Mouse (Mus musculus): ENCODE measurements around the gene Lamc1. TPM values are rescaled to one million over a fixed set of nuclear protein-coding genes. Genes with fewer than 3 reads are reported as not detected.

Lamc1 gene
- polyA plus RNA-seq, 1 experiment from 2014 or later, result 23.8 TPM

- ATAC-seq (ENCODE audit: low FRiP score, low TSS enrichment) (no peak), DNase-seq (no peak)
- Histone ChIP-seq H3K9ac (replicated peaks; ENCODE audit: low read length) (no peak overlapping the region), H3K4me3 (replicated peaks; ENCODE audit: low read depth, low read length) (no peak overlapping the region), H3K9me3 (ENCODE audit: control insufficient read depth, low read length) (0 out of 2 replicates have a peak, but pooled peaks cover 3% of the 10 kb centered on the region), H3K27ac (replicated peaks; ENCODE audit: low read depth, low read length) (no peak overlapping the region), H3K27me3 (ENCODE audit: control insufficient read depth, insufficient read depth, low read length) (no peaks in the 10 kb centered on the region), H3K4me2 (ENCODE audit: low read length) (no peak overlapping the region), H3K4me1 (ENCODE audit: control insufficient read depth, insufficient read depth, low read length) (no peaks in the 10 kb centered on the region), H3K36me3 (ENCODE audit: control insufficient read depth, insufficient read depth, low read length) (peaks cover 29% of the 10 kb centered on the region)
- WGBS, result 93% methylated on average over 12 of the region's 12 CpGs
Measured at GRCm38 (mm10) chr1:153251590-153252206, 80.9 kb downstream of the Lamc1 start.

- no peak overlapping the region for H3K9ac ChIP-seq (replicated peaks; ENCODE audit: low read length)
- WGBS, result 86% methylated on average over 7 of the region's 7 CpGs
- no peak overlapping the region for H3K27ac ChIP-seq (replicated peaks; ENCODE audit: low read depth, low read length)
- no peak for DNase-seq
- ATAC-seq (ENCODE audit: low FRiP score, low TSS enrichment), result no peak
- no peak overlapping the region for H3K4me3 ChIP-seq (replicated peaks; ENCODE audit: low read depth, low read length)
- no peak overlapping the region for H3K4me2 ChIP-seq (ENCODE audit: low read length)
- H3K4me1 ChIP-seq (ENCODE audit: control insufficient read depth, insufficient read depth, low read length), result no peaks in the 10 kb centered on the region
- no peaks in the 10 kb centered on the region for H3K9me3 ChIP-seq (ENCODE audit: control insufficient read depth, low read length)
- peaks cover 63% of the 10 kb centered on the region for H3K36me3 ChIP-seq (ENCODE audit: control insufficient read depth, insufficient read depth, low read length)
- H3K27me3 ChIP-seq (ENCODE audit: control insufficient read depth, insufficient read depth, low read length), result no peaks in the 10 kb centered on the region
Measured at GRCm38 (mm10) chr1:153241346-153241745, 91.2 kb downstream of the Lamc1 start.

GRCm38 (mm10) chr1:153235576-153235975, 97.0 kb downstream of the Lamc1 start:
- Histone ChIP-seq H3K27ac (replicated peaks; ENCODE audit: low read depth, low read length) (no peak overlapping the region), H3K36me3 (ENCODE audit: control insufficient read depth, insufficient read depth, low read length) (peaks cover 48% of the 10 kb centered on the region), H3K27me3 (ENCODE audit: control insufficient read depth, insufficient read depth, low read length) (no peaks in the 10 kb centered on the region), H3K4me3 (replicated peaks; ENCODE audit: low read depth, low read length) (no peak overlapping the region), H3K9me3 (ENCODE audit: control insufficient read depth, low read length) (no peaks in the 10 kb centered on the region), H3K4me1 (ENCODE audit: control insufficient read depth, insufficient read depth, low read length) (no peaks in the 10 kb centered on the region), H3K4me2 (ENCODE audit: low read length) (no peak overlapping the region), H3K9ac (replicated peaks; ENCODE audit: low read length) (no peak overlapping the region)
- ATAC-seq (ENCODE audit: low FRiP score, low TSS enrichment) (no peak), DNase-seq (no peak)
- WGBS, result 86% methylated on average over 4 of the region's 4 CpGs

GRCm38 (mm10) chr1:153231681-153232080, 100.9 kb downstream of the Lamc1 start:
- ATAC-seq (ENCODE audit: low FRiP score, low TSS enrichment), result no peak
- no peak overlapping the region for H3K4me3 ChIP-seq (replicated peaks; ENCODE audit: low read depth, low read length)
- H3K36me3 ChIP-seq (ENCODE audit: control insufficient read depth, insufficient read depth, low read length), result peaks cover 56% of the 10 kb centered on the region
- H3K27ac ChIP-seq (replicated peaks; ENCODE audit: low read depth, low read length), result no peak overlapping the region
- no peaks in the 10 kb centered on the region for H3K27me3 ChIP-seq (ENCODE audit: control insufficient read depth, insufficient read depth, low read length)
- H3K4me1 ChIP-seq (ENCODE audit: control insufficient read depth, insufficient read depth, low read length), result no peaks in the 10 kb centered on the region
- no peaks in the 10 kb centered on the region for H3K9me3 ChIP-seq (ENCODE audit: control insufficient read depth, low read length)
- H3K9ac ChIP-seq (replicated peaks; ENCODE audit: low read length), result no peak overlapping the region
- H3K4me2 ChIP-seq (ENCODE audit: low read length), result no peak overlapping the region
- 95% methylated on average over 9 of the region's 9 CpGs for WGBS
- no peak for DNase-seq

- H3K27ac ChIP-seq (replicated peaks; ENCODE audit: low read depth, low read length), result no peak overlapping the region
- DNase-seq (no peak), ATAC-seq (ENCODE audit: low FRiP score, low TSS enrichment) (no peak)
- no peaks in the 10 kb centered on the region for H3K4me1 ChIP-seq (ENCODE audit: control insufficient read depth, insufficient read depth, low read length)
- no peak overlapping the region for H3K4me3 ChIP-seq (replicated peaks; ENCODE audit: low read depth, low read length)
- no peak overlapping the region for H3K9ac ChIP-seq (replicated peaks; ENCODE audit: low read length)
- H3K27me3 ChIP-seq (ENCODE audit: control insufficient read depth, insufficient read depth, low read length), result no peaks in the 10 kb centered on the region
- H3K9me3 ChIP-seq (ENCODE audit: control insufficient read depth, low read length), result no peaks in the 10 kb centered on the region
- 80% methylated on average over 4 of the region's 4 CpGs for WGBS
- H3K36me3 ChIP-seq (ENCODE audit: control insufficient read depth, insufficient read depth, low read length), result peaks cover 71% of the 10 kb centered on the region
- no peak overlapping the region for H3K4me2 ChIP-seq (ENCODE audit: low read length)
Measured at GRCm38 (mm10) chr1:153227916-153228315, 104.7 kb downstream of the Lamc1 start.

- ATAC-seq (ENCODE audit: low FRiP score, low TSS enrichment) (no peak), DNase-seq (no peak)
- Histone ChIP-seq H3K4me2 (ENCODE audit: low read length) (no peak overlapping the region), H3K27ac (replicated peaks; ENCODE audit: low read depth, low read length) (no peak overlapping the region), H3K9me3 (ENCODE audit: control insufficient read depth, low read length) (no peaks in the 10 kb centered on the region), H3K4me1 (ENCODE audit: control insufficient read depth, insufficient read depth, low read length) (no peaks in the 10 kb centered on the region), H3K9ac (replicated peaks; ENCODE audit: low read length) (no peak overlapping the region), H3K4me3 (replicated peaks; ENCODE audit: low read depth, low read length) (no peak overlapping the region), H3K27me3 (ENCODE audit: control insufficient read depth, insufficient read depth, low read length) (no peaks in the 10 kb centered on the region), H3K36me3 (ENCODE audit: control insufficient read depth, insufficient read depth, low read length) (peaks cover 64% of the 10 kb centered on the region)
- 88% methylated on average over 8 of the region's 8 CpGs for WGBS
Measured at GRCm38 (mm10) chr1:153227096-153227495, 105.5 kb downstream of the Lamc1 start.

GRCm38 (mm10) chr1:153225786-153226725, 106.5 kb downstream of the Lamc1 start:
- ATAC-seq (ENCODE audit: low FRiP score, low TSS enrichment) (no peak), DNase-seq (no peak)
- 93% methylated on average over 21 of the region's 21 CpGs for WGBS
- no peaks in the 10 kb centered on the region for H3K27me3 ChIP-seq (ENCODE audit: control insufficient read depth, insufficient read depth, low read length)
- H3K9ac ChIP-seq (replicated peaks; ENCODE audit: low read length), result no peak overlapping the region
- no peak overlapping the region for H3K27ac ChIP-seq (replicated peaks; ENCODE audit: low read depth, low read length)
- no peak overlapping the region for H3K4me3 ChIP-seq (replicated peaks; ENCODE audit: low read depth, low read length)
- H3K36me3 ChIP-seq (ENCODE audit: control insufficient read depth, insufficient read depth, low read length), result peaks cover 62% of the 10 kb centered on the region
- no peaks in the 10 kb centered on the region for H3K4me1 ChIP-seq (ENCODE audit: control insufficient read depth, insufficient read depth, low read length)
- H3K4me2 ChIP-seq (ENCODE audit: low read length), result no peak overlapping the region
- no peaks in the 10 kb centered on the region for H3K9me3 ChIP-seq (ENCODE audit: control insufficient read depth, low read length)

GRCm38 (mm10) chr1:153224331-153224730, 108.3 kb downstream of the Lamc1 start:
- H3K9ac ChIP-seq (replicated peaks; ENCODE audit: low read length), result no peak overlapping the region
- ATAC-seq (ENCODE audit: low FRiP score, low TSS enrichment) (no peak), DNase-seq (peak; percentile 10)
- WGBS, result 86% methylated on average over 5 of the region's 5 CpGs
- no peak overlapping the region for H3K27ac ChIP-seq (replicated peaks; ENCODE audit: low read depth, low read length)
- H3K4me3 ChIP-seq (replicated peaks; ENCODE audit: low read depth, low read length), result no peak overlapping the region
- H3K9me3 ChIP-seq (ENCODE audit: control insufficient read depth, low read length), result no peaks in the 10 kb centered on the region
- H3K4me2 ChIP-seq (ENCODE audit: low read length), result no peak overlapping the region
- H3K27me3 ChIP-seq (ENCODE audit: control insufficient read depth, insufficient read depth, low read length), result no peaks in the 10 kb centered on the region
- H3K36me3 ChIP-seq (ENCODE audit: control insufficient read depth, insufficient read depth, low read length), result peaks cover 57% of the 10 kb centered on the region
- no peaks in the 10 kb centered on the region for H3K4me1 ChIP-seq (ENCODE audit: control insufficient read depth, insufficient read depth, low read length)

Data from midbrain, embryonic 14.5 days (tissue).